Mouse (Mus musculus): ENCODE results near the gene Clic6.

- no peak for TF ChIP-seq POLR2A (IDR thresholded peaks at IDR 0.05; ENCODE audit: borderline replicate concordance, extremely low read depth, low read depth, low read length)
- TF ChIP-seq CTCF (IDR thresholded peaks at IDR 0.05; ENCODE audit: insufficient read depth, low read length): no peak
These were observed 33.9 kb upstream of the Clic6 start for GRCm38 (mm10) chr16:92451516-92452072.
